Mouse (Mus musculus): ENCODE measurements around the gene Arap1. TPM values are rescaled to one million over a fixed set of nuclear protein-coding genes. Genes with fewer than 3 reads are reported as not detected.

Arap1 gene
- polyA plus RNA-seq, 1 experiment from 2014 or later, result 31.2 TPM

GRCm38 (mm10) chr7:101376701-101377340, 29.0 kb downstream of the Arap1 start:
- ATAC-seq, result no peak
- Histone ChIP-seq H3K4me1 (replicated peaks; ENCODE audit: control insufficient read depth, insufficient read depth, low read length) (no peaks in the 10 kb centered on the region; the same call in 1 of the 2 replicates), H3K9ac (ENCODE audit: low read depth, low read length) (no peak overlapping the region), H3K4me2 (replicated peaks; ENCODE audit: low read depth) (no peak overlapping the region), H3K9me3 (ENCODE audit: control insufficient read depth) (no peaks in the 10 kb centered on the region), H3K27me3 (replicated peaks; ENCODE audit: control insufficient read depth, insufficient read depth, low read length) (no peaks in the 10 kb centered on the region), H3K4me3 (ENCODE audit: low read depth, low read length) (no peak overlapping the region), H3K27ac (ENCODE audit: low read depth, low read length) (peak overlapping the region; percentile 78), H3K36me3 (ENCODE audit: control insufficient read depth, insufficient read depth) (peaks cover 13% of the 10 kb centered on the region; the same call in 1 of the 2 replicates)
- WGBS, result 73% methylated on average over 10 of the region's 10 CpGs
- TF ChIP-seq CTCF (IDR thresholded peaks at IDR 0.05; ENCODE audit: low read depth), result no peak

DNA sequence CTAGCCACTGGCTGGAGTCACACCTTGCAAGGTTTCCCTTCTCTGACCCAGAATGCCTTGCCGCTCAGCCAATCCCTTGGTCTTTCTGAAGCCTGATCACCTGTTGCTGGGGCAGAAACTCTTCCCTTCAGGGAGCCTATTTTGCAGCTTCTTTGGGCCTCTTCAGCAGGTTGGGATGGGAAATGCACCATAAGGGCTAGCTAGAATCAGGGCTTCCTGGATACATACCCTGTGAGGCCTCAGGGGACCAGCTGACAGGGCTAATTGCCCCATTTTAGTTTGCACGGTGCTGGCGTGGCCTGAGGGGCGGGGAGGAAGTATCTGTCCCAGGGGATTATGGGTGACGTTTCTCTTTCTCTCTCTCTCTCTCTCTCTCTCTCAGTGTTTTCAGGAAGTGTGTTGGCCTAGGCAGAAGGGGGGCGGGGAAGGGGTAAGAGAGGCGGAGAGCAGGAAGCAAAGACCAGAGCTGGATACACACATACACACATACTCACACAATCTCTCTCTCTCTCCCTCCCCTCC, 29.9 kb downstream of the Arap1 start:
- H3K27me3 ChIP-seq (replicated peaks; ENCODE audit: control insufficient read depth, insufficient read depth, low read length), result no peaks in the 10 kb centered on the region
- 3% methylated on average over 6 of the region's 7 CpGs for WGBS
- no peaks in the 10 kb centered on the region; the same call in 1 of the 2 replicates for H3K4me1 ChIP-seq (replicated peaks; ENCODE audit: control insufficient read depth, insufficient read depth, low read length)
- ATAC-seq, result peak; percentile 89
- peak overlapping the region; percentile 32 for H3K4me3 ChIP-seq (ENCODE audit: low read depth, low read length)
- TF ChIP-seq CTCF (IDR thresholded peaks at IDR 0.05; ENCODE audit: low read depth), result no peak
- no peaks in the 10 kb centered on the region for H3K9me3 ChIP-seq (ENCODE audit: control insufficient read depth)
- H3K36me3 ChIP-seq (ENCODE audit: control insufficient read depth, insufficient read depth), result peaks cover 13% of the 10 kb centered on the region; the same call in 1 of the 2 replicates
- peak overlapping the region; percentile 70 for H3K4me2 ChIP-seq (replicated peaks; ENCODE audit: low read depth)
- peak overlapping the region; percentile 68; the same call in 1 of the 2 replicates for H3K9ac ChIP-seq (ENCODE audit: low read depth, low read length)
- H3K27ac ChIP-seq (ENCODE audit: low read depth, low read length), result peak overlapping the region; percentile 78

GRCm38 (mm10) chr7:101378285-101378684, 30.4 kb downstream of the Arap1 start:
- WGBS, result 28% methylated on average over 3 of the region's 3 CpGs
- peaks cover 9% of the 10 kb centered on the region; the same call in 1 of the 2 replicates for H3K36me3 ChIP-seq (ENCODE audit: control insufficient read depth, insufficient read depth)
- H3K4me3 ChIP-seq (ENCODE audit: low read depth, low read length), result peak overlapping the region; percentile 32
- peak overlapping the region; percentile 78 for H3K27ac ChIP-seq (ENCODE audit: low read depth, low read length)
- no peak for TF ChIP-seq CTCF (IDR thresholded peaks at IDR 0.05; ENCODE audit: low read depth)
- peak; percentile 2; the same call in 1 of the 2 replicates for ATAC-seq
- peak overlapping the region; percentile 70 for H3K4me2 ChIP-seq (replicated peaks; ENCODE audit: low read depth)
- H3K4me1 ChIP-seq (replicated peaks; ENCODE audit: control insufficient read depth, insufficient read depth, low read length), result no peaks in the 10 kb centered on the region; the same call in 1 of the 2 replicates
- peak overlapping the region; percentile 68 for H3K9ac ChIP-seq (ENCODE audit: low read depth, low read length)
- H3K9me3 ChIP-seq (ENCODE audit: control insufficient read depth), result no peaks in the 10 kb centered on the region
- no peaks in the 10 kb centered on the region for H3K27me3 ChIP-seq (replicated peaks; ENCODE audit: control insufficient read depth, insufficient read depth, low read length)

- Histone ChIP-seq H3K27me3 (replicated peaks; ENCODE audit: control insufficient read depth, insufficient read depth, low read length) (no peaks in the 10 kb centered on the region), H3K36me3 (ENCODE audit: control insufficient read depth, insufficient read depth) (0 out of 2 replicates have a peak, but pooled peaks cover 5% of the 10 kb centered on the region), H3K9ac (ENCODE audit: low read depth, low read length) (peak overlapping the region; percentile 68), H3K9me3 (ENCODE audit: control insufficient read depth) (no peaks in the 10 kb centered on the region), H3K27ac (ENCODE audit: low read depth, low read length) (peak overlapping the region; percentile 78), H3K4me3 (ENCODE audit: low read depth, low read length) (peak overlapping the region; percentile 32), H3K4me2 (replicated peaks; ENCODE audit: low read depth) (peak overlapping the region; percentile 70), H3K4me1 (replicated peaks; ENCODE audit: control insufficient read depth, insufficient read depth, low read length) (no peaks in the 10 kb centered on the region; the same call in 1 of the 2 replicates)
- WGBS, result 42% methylated on average over 5 of the region's 5 CpGs
- no peak for TF ChIP-seq CTCF (IDR thresholded peaks at IDR 0.05; ENCODE audit: low read depth)
- no peak for ATAC-seq
Measured at GRCm38 (mm10) chr7:101378796-101379465, 31.1 kb downstream of the Arap1 start.

- no peak overlapping the region for H3K4me3 ChIP-seq (ENCODE audit: low read depth, low read length)
- WGBS, result 60% methylated on average over 2 of the region's 2 CpGs
- H3K4me2 ChIP-seq (replicated peaks; ENCODE audit: low read depth), result peak overlapping the region; percentile 70
- no peaks in the 10 kb centered on the region; the same call in 1 of the 2 replicates for H3K4me1 ChIP-seq (replicated peaks; ENCODE audit: control insufficient read depth, insufficient read depth, low read length)
- H3K36me3 ChIP-seq (ENCODE audit: control insufficient read depth, insufficient read depth), result 0 out of 2 replicates have a peak, but pooled peaks cover 5% of the 10 kb centered on the region
- H3K27ac ChIP-seq (ENCODE audit: low read depth, low read length), result peak overlapping the region; percentile 35; the same call in 1 of the 2 replicates
- no peak overlapping the region for H3K9ac ChIP-seq (ENCODE audit: low read depth, low read length)
- ATAC-seq, result no peak
- H3K27me3 ChIP-seq (replicated peaks; ENCODE audit: control insufficient read depth, insufficient read depth, low read length), result no peaks in the 10 kb centered on the region
- H3K9me3 ChIP-seq (ENCODE audit: control insufficient read depth), result no peaks in the 10 kb centered on the region
- TF ChIP-seq CTCF (IDR thresholded peaks at IDR 0.05; ENCODE audit: low read depth), result no peak
Measured at GRCm38 (mm10) chr7:101379732-101380131, 31.9 kb downstream of the Arap1 start.

DNA sequence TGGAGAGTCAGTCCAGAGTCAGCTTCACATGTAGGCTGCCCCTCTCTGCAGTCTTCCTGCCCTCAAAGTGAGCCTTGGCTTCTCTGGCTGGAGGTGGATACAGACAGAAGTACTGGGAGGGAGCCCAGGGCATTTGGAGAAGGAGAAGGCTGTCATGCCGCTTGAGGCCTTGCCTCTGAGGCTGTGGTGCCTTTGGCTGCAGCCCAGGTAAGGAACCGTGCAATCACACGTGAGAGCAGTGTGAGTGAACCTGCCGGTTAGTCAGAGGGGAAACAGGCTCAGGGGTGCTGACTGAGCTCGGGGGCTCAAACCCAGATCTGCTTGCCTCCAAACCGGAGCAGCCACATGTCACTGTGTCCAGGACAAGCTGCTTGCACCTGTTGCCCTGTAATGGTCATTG, 33.6 kb downstream of the Arap1 start:
- no peak overlapping the region for H3K4me3 ChIP-seq (ENCODE audit: low read depth, low read length)
- no peaks in the 10 kb centered on the region for H3K27me3 ChIP-seq (replicated peaks; ENCODE audit: control insufficient read depth, insufficient read depth, low read length)
- no peaks in the 10 kb centered on the region for H3K9me3 ChIP-seq (ENCODE audit: control insufficient read depth)
- H3K36me3 ChIP-seq (ENCODE audit: control insufficient read depth, insufficient read depth), result peaks cover under 1% of the 10 kb centered on the region; the same call in 1 of the 2 replicates
- no peak overlapping the region for H3K27ac ChIP-seq (ENCODE audit: low read depth, low read length)
- TF ChIP-seq CTCF (IDR thresholded peaks at IDR 0.05; ENCODE audit: low read depth), result no peak
- H3K4me2 ChIP-seq (replicated peaks; ENCODE audit: low read depth), result no peak overlapping the region
- H3K4me1 ChIP-seq (replicated peaks; ENCODE audit: control insufficient read depth, insufficient read depth, low read length), result no peaks in the 10 kb centered on the region; the same call in 1 of the 2 replicates
- no peak overlapping the region for H3K9ac ChIP-seq (ENCODE audit: low read depth, low read length)
- ATAC-seq, result no peak
- WGBS, result 79% methylated on average over 6 of the region's 6 CpGs
